Mouse (Mus musculus): ENCODE measurements around the gene Nnat. TPM values are rescaled to one million over a fixed set of nuclear protein-coding genes. Genes with fewer than 3 reads are reported as not detected.

The Nnat gene
- polyA plus RNA-seq (2012; rRNA removed; ENCODE audit: low replicate concordance) = 283 and 395 TPM in 2 replicates

GRCm38 (mm10) chr2:157559858-157560257 lies at the start of gene Nnat:
TSS of gene Nnat (plus strand) at chr2:157560078.

GRCm38 (mm10) chr2:157571224-157571832 lies 11.4 kb downstream of the Nnat start, which contains the start of gene Blcap:
TSS of gene Blcap (minus strand) at chr2:157571274.

Other genes starting within 250 kb of the Nnat start
- gene Ghrh, start 212.6 kb upstream of the Nnat start, polyA plus RNA-seq (2012; rRNA removed; ENCODE audit: low replicate concordance) = not detected in 2 replicates
- 64.8 and 66.9 TPM in 2 replicates for gene Manbal, start 192.5 kb upstream of the Nnat start, polyA plus RNA-seq (2012; rRNA removed; ENCODE audit: low replicate concordance)
- gene Src, start 141.6 kb upstream of the Nnat start, polyA plus RNA-seq (2012; rRNA removed; ENCODE audit: low replicate concordance) = 28.5 and 40.0 TPM in 2 replicates
- 72.8 and 114 TPM in 2 replicates for gene Blcap, start 11.2 kb downstream of the Nnat start, polyA plus RNA-seq (2012; rRNA removed; ENCODE audit: low replicate concordance)
- gene Ctnnbl1, start 177.3 kb downstream of the Nnat start, polyA plus RNA-seq (2012; rRNA removed; ENCODE audit: low replicate concordance) = 25.3 and 30.9 TPM in 2 replicates

All from mammary gland, adult 2 months (tissue).